Mouse (Mus musculus): Measurements from ENCODE around the gene Mgat2.

Gene Mgat2

GRCm38 (mm10) chr12:69215000-69215785 is 31.2 kb downstream of the Mgat2 start:
- no peak for DNase-seq

GRCm38 (mm10) chr12:69216587-69216986 is 32.6 kb downstream of the Mgat2 start:
- DNase-seq = no peak

GRCm38 (mm10) chr12:69220613-69221277 is 36.8 kb downstream of the Mgat2 start:
- no peak for DNase-seq

- peak; percentile 74 for DNase-seq
These were observed 44.0 kb downstream of the Mgat2 start, which contains the start of gene Pole2 for GRCm38 (mm10) chr12:69227776-69228466. Gene Pole2 (minus strand): TSS chr12:69228195.

- DNase-seq = no peak
These were observed 45.3 kb downstream of the Mgat2 start for GRCm38 (mm10) chr12:69229251-69229650.

GRCm38 (mm10) chr12:69235782-69236181 is 51.8 kb downstream of the Mgat2 start:
- no peak for DNase-seq
